16 mouse cellular contexts compared by ENCODE assay signal in the genomic region with DNA sequence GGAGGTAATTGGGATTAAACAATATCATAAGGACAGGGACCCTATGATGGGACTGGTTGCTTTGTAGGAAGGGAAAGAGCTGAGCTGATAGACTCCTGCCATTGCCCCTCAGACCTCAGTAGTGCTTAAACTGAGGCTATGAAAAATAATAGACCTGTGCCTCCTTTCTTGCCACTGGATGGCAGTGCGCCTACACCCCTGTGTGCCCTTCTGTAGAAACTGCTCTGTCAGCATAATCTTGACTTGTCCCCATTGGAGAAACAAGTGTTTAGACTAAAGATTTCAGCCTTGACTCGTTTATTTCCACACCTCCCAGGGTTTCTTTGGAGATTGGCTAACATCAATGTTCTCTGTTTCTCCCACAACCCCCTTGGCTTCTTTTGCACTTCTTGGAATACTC.
DNase-seq lines count a peak whose midpoint lies in the region; ATAC-seq and TF ChIP-seq lines count a peak whose summit lies in the region.
"Had no signal": no experiment of that assay in that cellular context is flagged by ENCODE, and none has a peak within 500 bp of the region (broad histone marks: within the 10 kb centered on the region; RNA-seq: fewer than 3 reads in every experiment).

No protein-coding gene starts in this region.

- no peak overlapping the region for H3K4me3 ChIP-seq in hindbrain, embryonic 11.5 days (ENCODE audit: low read depth, low read length)
- H3K4me3 ChIP-seq in hindbrain, embryonic 10.5 days: no peak overlapping the region
- H3K4me3 ChIP-seq in lung, embryonic 14.5 days (ENCODE audit: low read depth, low read length): no peak overlapping the region
- H3K4me3 ChIP-seq: forebrain, embryonic 15.5 days; heart, embryonic 15.5 days; limb, embryonic 13.5 days; neural tube, embryonic 12.5 days; stomach, embryonic 15.5 days had no signal

- no peaks in the 10 kb centered on the region for H3K9me3 ChIP-seq in hindbrain, embryonic 11.5 days (ENCODE audit: control insufficient read depth, low read length)
- no peaks in the 10 kb centered on the region for H3K9me3 ChIP-seq in hindbrain, embryonic 10.5 days
- H3K9me3 ChIP-seq in lung, embryonic 14.5 days (ENCODE audit: low read depth, low read length): no peaks in the 10 kb centered on the region
- H3K9me3 ChIP-seq: forebrain, embryonic 15.5 days; heart, embryonic 15.5 days; limb, embryonic 13.5 days; neural tube, embryonic 12.5 days; stomach, embryonic 15.5 days had no signal

- no peak for ATAC-seq in hindbrain, embryonic 11.5 days (ENCODE audit: low FRiP score)
- ATAC-seq in lung, embryonic 14.5 days (ENCODE audit: insufficient read depth): no peak
- ATAC-seq: forebrain, embryonic 15.5 days had no signal

- H3K27ac ChIP-seq in hindbrain, embryonic 11.5 days (ENCODE audit: low read depth, low read length): no peak overlapping the region
- no peak overlapping the region for H3K27ac ChIP-seq in hindbrain, embryonic 10.5 days
- no peak overlapping the region for H3K27ac ChIP-seq in lung, embryonic 14.5 days (ENCODE audit: low read depth)
- H3K27ac ChIP-seq: forebrain, embryonic 15.5 days; heart, embryonic 15.5 days; limb, embryonic 13.5 days; neural tube, embryonic 12.5 days; stomach, embryonic 15.5 days had no signal

- peak; percentile 19; the same call in 1 of the 2 replicates for TF ChIP-seq CTCF in lung, embryonic 14.5 days (IDR thresholded peaks at IDR 0.05; ENCODE audit: low read depth)

- WGBS in hindbrain, embryonic 11.5 days: 59% methylated on average over 2 of the region's 2 CpGs
- WGBS in hindbrain, embryonic 10.5 days: 59% methylated on average over 2 of the region's 2 CpGs
- 50% methylated on average over 2 of the region's 2 CpGs for WGBS in lung, embryonic 14.5 days

- no peaks in the 10 kb centered on the region for H3K27me3 ChIP-seq in hindbrain, embryonic 11.5 days (ENCODE audit: control insufficient read depth, insufficient read depth, low read length)
- no peaks in the 10 kb centered on the region for H3K27me3 ChIP-seq in hindbrain, embryonic 10.5 days (ENCODE audit: insufficient read depth, poor library complexity, severe bottlenecking)
- H3K27me3 ChIP-seq in lung, embryonic 14.5 days (ENCODE audit: insufficient read depth, low read length): no peaks in the 10 kb centered on the region
- H3K27me3 ChIP-seq: forebrain, embryonic 15.5 days; heart, embryonic 15.5 days; limb, embryonic 13.5 days; neural tube, embryonic 12.5 days; stomach, embryonic 15.5 days had no signal

- H3K4me1 ChIP-seq in hindbrain, embryonic 11.5 days (replicated peaks; ENCODE audit: control insufficient read depth, insufficient read depth, low read length): no peaks in the 10 kb centered on the region
- H3K4me1 ChIP-seq in hindbrain, embryonic 10.5 days (replicated peaks): no peaks in the 10 kb centered on the region
- H3K4me1 ChIP-seq in lung, embryonic 14.5 days (ENCODE audit: insufficient read depth): no peaks in the 10 kb centered on the region
- H3K4me1 ChIP-seq: forebrain, embryonic 15.5 days; limb, embryonic 13.5 days; neural tube, embryonic 12.5 days; stomach, embryonic 15.5 days had no signal

- H3K9ac ChIP-seq in hindbrain, embryonic 11.5 days (ENCODE audit: low read depth, low read length): no peak overlapping the region
- H3K9ac ChIP-seq in lung, embryonic 14.5 days: no peak overlapping the region
- H3K9ac ChIP-seq: forebrain, embryonic 15.5 days; heart, embryonic 15.5 days; limb, embryonic 13.5 days; neural tube, embryonic 12.5 days; stomach, embryonic 15.5 days had no signal

- H3K4me2 ChIP-seq in hindbrain, embryonic 11.5 days (replicated peaks; ENCODE audit: low read depth, low read length): no peak overlapping the region
- no peak overlapping the region for H3K4me2 ChIP-seq in lung, embryonic 14.5 days
- H3K4me2 ChIP-seq: forebrain, embryonic 15.5 days; heart, embryonic 15.5 days; limb, embryonic 13.5 days; neural tube, embryonic 12.5 days; stomach, embryonic 15.5 days had no signal

- peak; percentile 46 for DNase-seq in adrenal gland, adult 2 months
- DNase-seq in adrenal gland, adult 8-10 months: no peak
- DNase-seq in hindbrain, embryonic 11.5 days (ENCODE audit: low spot score): peak; percentile 8
- DNase-seq in hindbrain, embryonic 10.5 days (ENCODE audit: low spot score): no peak
- peak; percentile 5 for DNase-seq in lung, embryonic 14.5 days
- DNase-seq in lung, postnatal 14 days: no peak
- peak; percentile 16 for DNase-seq in embryo, embryonic 11 days
- DNase-seq in urinary bladder, adult 18-20 months (ENCODE audit: low spot score in 2 of 2): no peak
- DNase-seq: B cell, adult 2 months; cerebellum, adult 9-11 months; right cerebral cortex, postnatal 14 days had no signal

- H3K36me3 ChIP-seq in hindbrain, embryonic 11.5 days (ENCODE audit: control insufficient read depth, insufficient read depth, low read length): no peaks in the 10 kb centered on the region
- no peaks in the 10 kb centered on the region for H3K36me3 ChIP-seq in hindbrain, embryonic 10.5 days
- no peaks in the 10 kb centered on the region for H3K36me3 ChIP-seq in lung, embryonic 14.5 days (ENCODE audit: insufficient read depth)
- H3K36me3 ChIP-seq: forebrain, embryonic 15.5 days; heart, embryonic 15.5 days; limb, embryonic 13.5 days; neural tube, embryonic 12.5 days; stomach, embryonic 15.5 days had no signal

Comparison
In these comparisons a context has a peak if more than half of its experiments do, and no peak if none do; other contexts are left out.
1. DNase-seq: peak in adrenal gland, adult 2 months (single experiment), hindbrain, embryonic 11.5 days (single experiment), lung, embryonic 14.5 days (single experiment) and embryo, embryonic 11 days (single experiment); none in adrenal gland, adult 8-10 months (single experiment), hindbrain, embryonic 10.5 days (single experiment), lung, postnatal 14 days (single experiment) and urinary bladder, adult 18-20 months (0 of 2).